Mouse (Mus musculus): Measurements from ENCODE around the gene Lbhd1. TPM values are rescaled to one million over a fixed set of nuclear protein-coding genes. Genes with fewer than 3 reads are reported as not detected.
"Not testable (repeated sequence)": the region's sequence is repeated elsewhere in the genome, so short reads cannot be mapped to it uniquely, and the experiment has no call there.

The Lbhd1 gene
- total RNA-seq (2012; rRNA removed) (10.3 and 15.5 TPM in 2 replicates), polyA plus RNA-seq (2012; ENCODE audit: insufficient read depth in 1 of 2, insufficient read length in 2 of 2, low read depth in 1 of 2, low replicate concordance in 2 of 2, missing spikeins in 1 of 2) (100 to 1,000 TPM in 1 of 2 experiments, 10 to 100 TPM in 1; 46.5 to 123 TPM)

- no peak within 1 kb of the TSS for H3K4me3 ChIP-seq (ENCODE audit: control insufficient read depth in 1 of 2, insufficient read depth in 1 of 2, low read depth in 2 of 2, low read length in 2 of 2)
- H3K4me1 ChIP-seq (ENCODE audit: control insufficient read depth in 1 of 2, insufficient read depth in 2 of 2, low read length in 2 of 2), result peaks cover 0 to 10% of the 10 kb centered on the region in 2 experiments; a peak in 1 of 4 replicates
- H3K27ac ChIP-seq (ENCODE audit: control insufficient read depth, low read depth, low read length), result no peak within 1 kb of the TSS
- H3K27me3 ChIP-seq (ENCODE audit: control insufficient read depth in 1 of 2, insufficient read depth in 2 of 2, low read length in 2 of 2), result no peaks in the 10 kb centered on the region
- TF ChIP-seq TAL1 (IDR thresholded peaks at IDR 0.05; ENCODE audit: low read length) (no peak), HCFC1 (IDR thresholded peaks at IDR 0.05; ENCODE audit: low read depth, low read length) (no peak), EP300 (IDR thresholded peaks at IDR 0.05; ENCODE audit: low read depth in 1 of 2, low read length in 2 of 2) (no peak)
- no peaks in the 10 kb centered on the region for H3K9me3 ChIP-seq (replicated peaks; ENCODE audit: insufficient read depth, low read length)
- H3K9ac ChIP-seq (ENCODE audit: control insufficient read depth, low read depth, low read length, poor library complexity, severe bottlenecking), result no peak within 1 kb of the TSS
- peaks cover 0 to 18% of the 10 kb centered on the region in 2 experiments; a peak in 2 of 4 replicates for H3K36me3 ChIP-seq (ENCODE audit: control insufficient read depth in 1 of 2, insufficient read depth in 2 of 2, low read length in 2 of 2)
- H3K79me2 ChIP-seq (ENCODE audit: control insufficient read depth, insufficient read depth, low read length, poor library complexity), result peaks cover 14% of the 10 kb centered on the region
- no peak for DNase-seq (ENCODE audit: low read depth, low spot score)
These were observed at the start of gene Lbhd1, which contains the start of gene Gm49403 for GRCm38 (mm10) chr19:8883616-8884015. Gene Lbhd1, plus strand, starts transcription at chr19:8883732. Gene Gm49403, plus strand, starts transcription at chr19:8883930.

- not testable (repeated sequence) for H3K79me2 ChIP-seq (ENCODE audit: control insufficient read depth, insufficient read depth, low read length, poor library complexity); H3K4me3 ChIP-seq (ENCODE audit: control insufficient read depth in 1 of 2, insufficient read depth in 1 of 2, low read depth in 2 of 2, low read length in 2 of 2); H3K9me3 ChIP-seq (replicated peaks; ENCODE audit: insufficient read depth, low read length); DNase-seq (ENCODE audit: low read depth, low spot score); H3K27me3 ChIP-seq (ENCODE audit: control insufficient read depth in 1 of 2, insufficient read depth in 2 of 2, low read length in 2 of 2); H3K9ac ChIP-seq (ENCODE audit: control insufficient read depth, low read depth, low read length, poor library complexity, severe bottlenecking)
- peak overlapping the region; percentile 92; the same call in 1 of the 2 replicates for H3K27ac ChIP-seq (ENCODE audit: control insufficient read depth, low read depth, low read length)
- H3K36me3 ChIP-seq (ENCODE audit: control insufficient read depth in 1 of 2, insufficient read depth in 2 of 2, low read length in 2 of 2), result peaks cover 14% of the 10 kb centered on the region in 2 experiments
- peaks cover 3 to 17% of the 10 kb centered on the region in 2 experiments for H3K4me1 ChIP-seq (ENCODE audit: control insufficient read depth in 1 of 2, insufficient read depth in 2 of 2, low read length in 2 of 2)
These were observed 47.2 kb upstream of the Lbhd1 start for GRCm38 (mm10) chr19:8836327-8836726.

- peaks cover 10 to 14% of the 10 kb centered on the region in 2 experiments for H3K36me3 ChIP-seq (ENCODE audit: control insufficient read depth in 1 of 2, insufficient read depth in 2 of 2, low read length in 2 of 2)
- H3K4me1 ChIP-seq (ENCODE audit: control insufficient read depth in 1 of 2, insufficient read depth in 2 of 2, low read length in 2 of 2), result peaks cover 3 to 17% of the 10 kb centered on the region in 2 experiments
These were observed 46.2 kb upstream of the Lbhd1 start, which contains the start of gene Bscl2 for GRCm38 (mm10) chr19:8837251-8837791. Gene Bscl2, plus strand, starts transcription at chr19:8837467.

More at GRCm38 (mm10) chr19:8837251-8837791, 46.2 kb upstream of the Lbhd1 start, which contains the start of gene Bscl2:
- H3K27ac ChIP-seq (ENCODE audit: control insufficient read depth, low read depth, low read length), result peak within 1 kb of the TSS; percentile 92
- no peaks in the 10 kb centered on the region; the same call in 1 of the 2 replicates for H3K79me2 ChIP-seq (ENCODE audit: control insufficient read depth, insufficient read depth, low read length, poor library complexity)
- no peaks in the 10 kb centered on the region for H3K27me3 ChIP-seq (ENCODE audit: control insufficient read depth in 1 of 2, insufficient read depth in 2 of 2, low read length in 2 of 2)
- peak; percentile 70 for TF ChIP-seq ZC3H11A (IDR thresholded peaks at IDR 0.05; ENCODE audit: low read depth, low read length)
- TF ChIP-seq ZMIZ1 (IDR thresholded peaks at IDR 0.05; ENCODE audit: low read depth, low read length), result 0 out of 2 replicates have a peak, but pooled peaks have one; percentile 47
- peak; percentile 59 to 71 for TF ChIP-seq POLR2A (IDR thresholded peaks at IDR 0.05; ENCODE audit: control insufficient read depth in 1 of 2, insufficient read depth in 1 of 2, low read depth in 1 of 2, low read length in 2 of 2, poor library complexity in 1 of 2)
- no peak for TF ChIP-seq CHD2 (IDR thresholded peaks at IDR 0.05; ENCODE audit: low read length)
- no peak for TF ChIP-seq UBTF (IDR thresholded peaks at IDR 0.05; ENCODE audit: borderline replicate concordance, insufficient read depth, low read depth, low read length)
- peak; percentile 58 for TF ChIP-seq NELFE (IDR thresholded peaks at IDR 0.05; ENCODE audit: low read depth, low read length)
- no peak for TF ChIP-seq MYB (IDR thresholded peaks at IDR 0.05; ENCODE audit: low read depth, low read length)
- TF ChIP-seq MYC (IDR thresholded peaks at IDR 0.05; ENCODE audit: low read depth, low read length), result peak; percentile 84
- no peak for TF ChIP-seq MAFK (IDR thresholded peaks at IDR 0.05; ENCODE audit: borderline replicate concordance, low read depth, low read length)
- TF ChIP-seq ETS1 (IDR thresholded peaks at IDR 0.05; ENCODE audit: low read depth, low read length), result no peak
- TF ChIP-seq SMC3 (IDR thresholded peaks at IDR 0.05; ENCODE audit: low read depth, low read length), result no peak
- peak; percentile 20 to 63 (median 58); a peak in 5 of 6 replicates for TF ChIP-seq CTCF (IDR thresholded peaks at IDR 0.05 in 2 of 3, conservative IDR thresholded peaks at IDR 0.05 in 1 of 3; ENCODE audit: control insufficient read depth in 1 of 3, insufficient read depth in 1 of 3, low read depth in 2 of 3, low read length in 3 of 3, poor library complexity in 1 of 3, severe bottlenecking in 1 of 3)
- peak; percentile 66 for TF ChIP-seq HCFC1 (IDR thresholded peaks at IDR 0.05; ENCODE audit: low read depth, low read length)
- TF ChIP-seq SIN3A (IDR thresholded peaks at IDR 0.05; ENCODE audit: low read length), result no peak
- peak; percentile 83 for TF ChIP-seq MAX (IDR thresholded peaks at IDR 0.05; ENCODE audit: low read length)
- peak; percentile 35; the same call in 1 of the 2 replicates for TF ChIP-seq MXI1 (IDR thresholded peaks at IDR 0.05; ENCODE audit: low read depth, low read length)
- no peak for TF ChIP-seq TBP (IDR thresholded peaks at IDR 0.05; ENCODE audit: low read depth, low read length)
- DNase-seq (ENCODE audit: low read depth, low spot score), result peak; percentile 88
- no peaks in the 10 kb centered on the region for H3K9me3 ChIP-seq (replicated peaks; ENCODE audit: insufficient read depth, low read length)
- H3K4me3 ChIP-seq (ENCODE audit: control insufficient read depth in 1 of 2, insufficient read depth in 1 of 2, low read depth in 2 of 2, low read length in 2 of 2), result peak within 1 kb of the TSS; percentile 56 to 64
- H3K9ac ChIP-seq (ENCODE audit: control insufficient read depth, low read depth, low read length, poor library complexity, severe bottlenecking), result peak within 1 kb of the TSS; percentile 91
